Mouse (Mus musculus) left cerebral cortex, postnatal 14 days (tissue): ENCODE data around the gene Vwa7. TPM values are rescaled to one million over a fixed set of nuclear protein-coding genes. Genes with fewer than 3 reads are reported as not detected.

Experiments used
- total RNA-seq, 2 experiments: library from RNA; stranded (reverse); gene quantifications; 2 replicates each; pipeline ENCODE4 v1.2.3; 2021

Gene Vwa7
- total RNA-seq, 2 experiments from 2014 or later, result 0.17 to 0.24 TPM

Other genes with a start within 250 kb of the Vwa7 start
- gene Cyp21a1, start 212.0 kb upstream of the Vwa7 start, total RNA-seq, result not detected
- gene Stk19, start 179.6 kb upstream of the Vwa7 start, total RNA-seq, result 10 to 100 TPM; 58.2 to 59.3 TPM
- gene Dxo, start 179.6 kb upstream of the Vwa7 start, total RNA-seq, result 10 to 100 TPM; 33.5 to 35.8 TPM
- gene Skiv2l, start 166.4 kb upstream of the Vwa7 start, total RNA-seq, result 10 to 100 TPM; 68.5 to 73.1 TPM
- gene Nelfe, start 166.2 kb upstream of the Vwa7 start, total RNA-seq, result 10 to 100 TPM; 29.1 to 30.5 TPM
- under 1 TPM in 1 of 2 experiments, not detected in 1; 0.20 TPM for gene Cfb, start 154.1 kb upstream of the Vwa7 start, total RNA-seq
- gene Zbtb12, start 137.1 kb upstream of the Vwa7 start, total RNA-seq, result 1 to 10 TPM; 5.0 to 5.1 TPM
- under 1 TPM in 1 of 2 experiments, not detected in 1; 0.26 TPM for gene Gm20547, start 134.5 kb upstream of the Vwa7 start, total RNA-seq
- 1 to 10 TPM; 2.5 to 2.9 TPM for gene C2, start 118.3 kb upstream of the Vwa7 start, total RNA-seq
- 100 to 1,000 TPM; 166 to 171 TPM for gene Ehmt2, start 118.1 kb upstream of the Vwa7 start, total RNA-seq
- under 1 TPM; 0.38 to 0.40 TPM for gene Slc44a4, start 102.1 kb upstream of the Vwa7 start, total RNA-seq
- 10 to 100 TPM; 32.1 to 32.8 TPM for gene Neu1, start 85.3 kb upstream of the Vwa7 start, total RNA-seq
- 1 to 10 TPM; 3.3 to 3.5 TPM for gene Hspa1b, start 57.3 kb upstream of the Vwa7 start, total RNA-seq
- not detected for gene Gm20481, start 46.7 kb upstream of the Vwa7 start, total RNA-seq
- 1 to 10 TPM; 5.5 to 6.7 TPM for gene Hspa1a, start 44.4 kb upstream of the Vwa7 start, total RNA-seq
- under 1 TPM; 0.15 TPM for gene Hspa1l, start 43.9 kb upstream of the Vwa7 start, total RNA-seq
- 10 to 100 TPM; 19.9 to 25.7 TPM for gene Lsm2, start 34.7 kb upstream of the Vwa7 start, total RNA-seq
- gene Vars, start 15.6 kb upstream of the Vwa7 start, total RNA-seq, result 10 to 100 TPM; 43.1 to 48.6 TPM
- under 1 TPM in 1 of 2 experiments, not detected in 1; 0.92 TPM for gene Sapcd1, start 11.4 kb downstream of the Vwa7 start, total RNA-seq
- gene Msh5, start 30.2 kb downstream of the Vwa7 start, total RNA-seq, result under 1 TPM; 0.59 to 0.75 TPM
- 10 to 100 TPM; 10.1 to 13.8 TPM for gene Clic1, start 33.4 kb downstream of the Vwa7 start, total RNA-seq
- 10 to 100 TPM; 16.9 to 19.4 TPM for gene Ddah2, start 42.5 kb downstream of the Vwa7 start, total RNA-seq
- not detected for gene Ly6g6c, start 48.8 kb downstream of the Vwa7 start, total RNA-seq
- not detected for gene Mpig6b, start 49.6 kb downstream of the Vwa7 start, total RNA-seq
- 1 to 10 TPM; 2.4 to 2.9 TPM for gene Ly6g6e, start 60.3 kb downstream of the Vwa7 start, total RNA-seq
- gene Ly6g6d, start 61.5 kb downstream of the Vwa7 start, total RNA-seq, result 1 to 10 TPM in 1 of 2 experiments, not detected in 1; 1.2 TPM
- not detected for gene Ly6g6f, start 69.0 kb downstream of the Vwa7 start, total RNA-seq
- gene Abhd16a, start 72.7 kb downstream of the Vwa7 start, total RNA-seq, result 100 to 1,000 TPM; 101 to 113 TPM
- gene Ly6g5c, start 91.7 kb downstream of the Vwa7 start, total RNA-seq, result not detected
- gene Ly6g5b, start 98.8 kb downstream of the Vwa7 start, total RNA-seq, result under 1 TPM in 1 of 2 experiments, not detected in 1; 0.59 TPM
- gene Gpank1, start 104.9 kb downstream of the Vwa7 start, total RNA-seq, result 10 to 100 TPM; 13.2 to 13.8 TPM
- 100 to 1,000 TPM; 195 to 225 TPM for gene Csnk2b, start 105.5 kb downstream of the Vwa7 start, total RNA-seq
- 10 to 100 TPM; 24.6 TPM for gene D17H6S53E, start 109.8 kb downstream of the Vwa7 start, total RNA-seq
- not detected for gene Apom, start 115.5 kb downstream of the Vwa7 start, total RNA-seq
- 100 to 1,000 TPM; 285 to 306 TPM for gene Bag6, start 118.6 kb downstream of the Vwa7 start, total RNA-seq
- gene Prrc2a, start 148.3 kb downstream of the Vwa7 start, total RNA-seq, result 100 to 1,000 TPM; 272 to 274 TPM
- 10 to 100 TPM; 10.6 to 12.3 TPM for gene Aif1, start 159.5 kb downstream of the Vwa7 start, total RNA-seq
- gene Lst1, start 171.9 kb downstream of the Vwa7 start, total RNA-seq, result 1 to 10 TPM; 5.8 to 7.8 TPM
- 1 to 10 TPM in 1 of 2 experiments, under 1 TPM in 1; 0.55 to 1.0 TPM for gene Ltb, start 177.9 kb downstream of the Vwa7 start, total RNA-seq
- gene Tnf, start 185.4 kb downstream of the Vwa7 start, total RNA-seq, result not detected
- under 1 TPM; 0.42 to 0.72 TPM for gene Lta, start 188.8 kb downstream of the Vwa7 start, total RNA-seq
- not detected for gene Gm16181, start 204.3 kb downstream of the Vwa7 start, total RNA-seq
- 100 to 1,000 TPM; 454 to 455 TPM for gene Atp6v1g2, start 217.1 kb downstream of the Vwa7 start, total RNA-seq
- 10 to 100 TPM; 12.2 to 14.3 TPM for gene Nfkbil1, start 219.2 kb downstream of the Vwa7 start, total RNA-seq
- 100 to 1,000 TPM; 221 to 230 TPM for gene Ddx39b, start 225.2 kb downstream of the Vwa7 start, total RNA-seq
- 10 to 100 TPM; 18.1 to 18.5 TPM for gene H2-D1, start 246.2 kb downstream of the Vwa7 start, total RNA-seq